Mouse (Mus musculus): ENCODE data around the gene Agpat4. TPM values are rescaled to one million over a fixed set of nuclear protein-coding genes. Genes with fewer than 3 reads are reported as not detected.
A peak's percentile ranks its signal among the peaks of the same experiment; 100 is the strongest.

The Agpat4 gene
- polyA plus RNA-seq, 1 experiment from 2014 or later: 16.1 TPM

DNA sequence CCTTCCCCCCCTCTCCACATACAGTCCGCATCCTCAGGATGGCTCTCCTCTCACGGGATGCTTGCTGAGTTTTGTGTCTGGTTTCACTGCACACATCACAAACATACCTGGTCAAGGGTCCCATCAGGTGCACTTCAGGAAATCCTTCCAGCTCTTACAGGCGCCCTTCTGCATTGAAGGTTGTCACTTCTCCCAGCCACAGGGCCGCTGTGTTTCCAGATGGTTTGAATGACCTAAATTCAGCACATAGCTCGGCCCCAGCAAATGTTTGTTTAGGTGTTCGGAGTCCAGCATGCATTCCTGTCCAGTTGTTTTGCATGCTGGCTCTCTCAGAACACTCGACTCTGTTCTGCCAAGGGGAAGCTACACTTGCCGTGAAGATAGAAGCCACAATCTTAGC lies 65.8 kb downstream of the Agpat4 start:
- Histone ChIP-seq H3K36me3 (ENCODE audit: control insufficient read depth, insufficient read depth, low read length) (no peaks in the 10 kb centered on the region), H3K27ac (ENCODE audit: low read depth, low read length) (no peak overlapping the region), H3K4me2 (ENCODE audit: low read length) (no peak overlapping the region), H3K9ac (ENCODE audit: low read length) (no peak overlapping the region), H3K4me1 (ENCODE audit: control insufficient read depth, insufficient read depth, low read length) (peaks cover 2% of the 10 kb centered on the region; the same call in 1 of the 2 replicates), H3K4me3 (ENCODE audit: low read depth, low read length) (no peak overlapping the region), H3K27me3 (replicated peaks; ENCODE audit: control insufficient read depth, insufficient read depth, low read length) (no peaks in the 10 kb centered on the region), H3K9me3 (replicated peaks; ENCODE audit: control insufficient read depth, low read length) (no peaks in the 10 kb centered on the region)
- ATAC-seq (no peak), DNase-seq (ENCODE audit: low spot score) (no peak)
- WGBS: 92% methylated on average over 8 of the region's 8 CpGs

DNA sequence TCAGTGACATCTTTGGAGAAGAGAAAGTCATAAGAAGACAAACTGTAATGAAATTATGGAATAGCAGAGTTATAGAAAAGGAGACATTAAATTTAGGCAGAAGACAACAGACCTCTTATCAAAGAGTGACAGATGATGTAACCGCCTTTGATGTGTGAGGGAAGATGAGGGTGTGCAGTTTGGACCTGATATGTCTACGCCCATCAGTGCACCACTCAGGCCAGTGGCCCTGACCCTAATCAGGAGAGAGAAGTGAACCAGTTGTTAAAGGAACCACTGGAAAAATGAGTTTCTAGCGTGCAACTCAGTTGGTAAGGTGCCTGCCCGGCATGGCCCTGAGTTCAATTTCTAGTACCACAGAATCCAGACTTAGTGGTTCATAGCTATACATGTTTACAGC lies 67.4 kb downstream of the Agpat4 start:
- H3K9ac ChIP-seq (ENCODE audit: low read length): no peak overlapping the region
- H3K27ac ChIP-seq (ENCODE audit: low read depth, low read length): no peak overlapping the region
- DNase-seq (ENCODE audit: low spot score) (no peak), ATAC-seq (no peak)
- H3K36me3 ChIP-seq (ENCODE audit: control insufficient read depth, insufficient read depth, low read length): no peaks in the 10 kb centered on the region
- no peak overlapping the region for H3K4me2 ChIP-seq (ENCODE audit: low read length)
- H3K4me3 ChIP-seq (ENCODE audit: low read depth, low read length): no peak overlapping the region
- no peaks in the 10 kb centered on the region for H3K27me3 ChIP-seq (replicated peaks; ENCODE audit: control insufficient read depth, insufficient read depth, low read length)
- 98% methylated on average over 4 of the region's 4 CpGs for WGBS
- H3K9me3 ChIP-seq (replicated peaks; ENCODE audit: control insufficient read depth, low read length): no peaks in the 10 kb centered on the region
- H3K4me1 ChIP-seq (ENCODE audit: control insufficient read depth, insufficient read depth, low read length): 0 out of 2 replicates have a peak, but pooled peaks cover 2% of the 10 kb centered on the region

DNA sequence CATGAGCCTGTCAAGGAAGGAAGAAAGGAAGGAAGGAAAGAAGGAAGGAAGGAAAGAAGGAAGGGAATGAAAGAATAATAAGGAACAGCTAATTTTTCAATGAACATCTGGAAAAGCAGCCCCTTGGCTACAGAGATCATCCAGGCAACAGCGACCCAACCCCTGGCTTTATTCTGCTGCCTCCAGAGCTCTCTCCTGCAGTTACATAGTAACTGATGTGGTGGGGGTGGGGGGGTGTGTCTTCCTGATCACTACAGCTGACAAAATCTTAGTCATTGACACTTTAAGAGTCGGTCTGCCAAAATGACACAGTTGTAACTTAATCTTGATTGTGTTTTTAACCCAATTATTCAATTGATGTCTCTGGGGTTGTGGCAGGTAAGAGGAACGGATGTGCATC lies 67.8 kb downstream of the Agpat4 start:
- H3K4me2 ChIP-seq (ENCODE audit: low read length): no peak overlapping the region
- ATAC-seq (no peak), DNase-seq (ENCODE audit: low spot score) (no peak)
- H3K9me3 ChIP-seq (replicated peaks; ENCODE audit: control insufficient read depth, low read length): no peaks in the 10 kb centered on the region
- 80% methylated on average over 3 of the region's 3 CpGs for WGBS
- H3K9ac ChIP-seq (ENCODE audit: low read length): no peak overlapping the region
- H3K27ac ChIP-seq (ENCODE audit: low read depth, low read length): no peak overlapping the region
- H3K36me3 ChIP-seq (ENCODE audit: control insufficient read depth, insufficient read depth, low read length): no peaks in the 10 kb centered on the region
- no peak overlapping the region for H3K4me3 ChIP-seq (ENCODE audit: low read depth, low read length)
- no peaks in the 10 kb centered on the region for H3K27me3 ChIP-seq (replicated peaks; ENCODE audit: control insufficient read depth, insufficient read depth, low read length)
- H3K4me1 ChIP-seq (ENCODE audit: control insufficient read depth, insufficient read depth, low read length): 0 out of 2 replicates have a peak, but pooled peaks cover 2% of the 10 kb centered on the region

GRCm38 (mm10) chr17:12187782-12188181 lies 69.3 kb downstream of the Agpat4 start:
- no peak overlapping the region for H3K4me3 ChIP-seq (ENCODE audit: low read depth, low read length)

DNA sequence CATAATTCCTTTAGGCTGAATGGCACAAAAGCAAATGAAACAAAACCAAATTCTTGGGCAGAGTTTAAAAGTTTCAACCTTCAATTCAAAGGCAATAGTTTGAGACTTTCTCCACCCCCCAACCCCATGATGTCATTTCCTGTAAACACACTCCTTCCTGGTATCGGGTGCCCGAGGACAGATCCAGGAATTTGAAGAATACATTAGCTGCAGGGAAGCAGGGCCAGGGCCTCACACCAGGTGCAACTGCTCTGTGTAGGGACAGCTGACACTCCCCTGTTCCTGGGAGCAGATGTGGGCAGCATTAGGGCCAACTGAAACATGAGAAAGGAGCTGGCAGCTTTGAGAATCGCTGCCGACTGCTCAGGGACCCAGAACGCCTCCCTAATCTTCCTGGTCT lies 76.6 kb downstream of the Agpat4 start:
- ATAC-seq: no peak
- 61% methylated on average over 5 of the region's 5 CpGs for WGBS
- Histone ChIP-seq H3K4me2 (ENCODE audit: low read length) (no peak overlapping the region), H3K9me3 (replicated peaks; ENCODE audit: control insufficient read depth, low read length) (no peaks in the 10 kb centered on the region), H3K4me3 (ENCODE audit: low read depth, low read length) (no peak overlapping the region), H3K27me3 (replicated peaks; ENCODE audit: control insufficient read depth, insufficient read depth, low read length) (no peaks in the 10 kb centered on the region), H3K4me1 (ENCODE audit: control insufficient read depth, insufficient read depth, low read length) (peaks cover 5% of the 10 kb centered on the region; the same call in 1 of the 2 replicates), H3K9ac (ENCODE audit: low read length) (no peak overlapping the region), H3K36me3 (ENCODE audit: control insufficient read depth, insufficient read depth, low read length) (no peaks in the 10 kb centered on the region), H3K27ac (ENCODE audit: low read depth, low read length) (no peak overlapping the region)
- DNase-seq (ENCODE audit: low spot score): no peak

More at GRCm38 (mm10) chr17:12187782-12188181, 69.3 kb downstream of the Agpat4 start:
- DNase-seq (ENCODE audit: low spot score) (peak; percentile 69), ATAC-seq (no peak)
- H3K36me3 ChIP-seq (ENCODE audit: control insufficient read depth, insufficient read depth, low read length): no peaks in the 10 kb centered on the region
- no peaks in the 10 kb centered on the region for H3K27me3 ChIP-seq (replicated peaks; ENCODE audit: control insufficient read depth, insufficient read depth, low read length)
- no peak overlapping the region for H3K9ac ChIP-seq (ENCODE audit: low read length)
- WGBS: 21% methylated on average over 1 of the region's 1 CpGs
- 0 out of 2 replicates have a peak, but pooled peaks cover 2% of the 10 kb centered on the region for H3K4me1 ChIP-seq (ENCODE audit: control insufficient read depth, insufficient read depth, low read length)
- no peaks in the 10 kb centered on the region for H3K9me3 ChIP-seq (replicated peaks; ENCODE audit: control insufficient read depth, low read length)
- no peak overlapping the region for H3K4me2 ChIP-seq (ENCODE audit: low read length)
- no peak overlapping the region for H3K27ac ChIP-seq (ENCODE audit: low read depth, low read length)

DNA sequence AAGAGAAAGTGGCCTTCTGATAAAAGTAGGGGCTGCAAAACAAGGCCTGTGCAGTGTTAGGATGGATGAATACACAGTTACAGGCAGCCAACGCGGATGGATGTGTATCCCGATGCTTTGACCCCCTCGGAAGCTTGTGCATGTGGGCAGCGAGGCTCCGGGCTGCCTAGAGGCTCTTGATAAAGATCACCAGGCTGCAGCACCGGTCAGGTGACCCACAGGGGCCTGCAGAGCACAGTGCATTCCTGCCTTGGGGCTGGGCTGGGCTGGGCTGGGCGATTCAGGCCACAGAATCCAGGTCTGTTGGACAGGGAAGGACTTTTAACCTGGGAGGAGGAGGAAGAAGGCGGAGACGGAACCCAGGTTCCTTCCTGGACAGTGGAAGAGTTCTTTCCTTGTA lies 77.1 kb downstream of the Agpat4 start:
- Histone ChIP-seq H3K9me3 (replicated peaks; ENCODE audit: control insufficient read depth, low read length) (no peaks in the 10 kb centered on the region), H3K4me1 (ENCODE audit: control insufficient read depth, insufficient read depth, low read length) (peaks cover 6% of the 10 kb centered on the region; the same call in 1 of the 2 replicates), H3K4me3 (ENCODE audit: low read depth, low read length) (no peak overlapping the region), H3K9ac (ENCODE audit: low read length) (no peak overlapping the region), H3K27ac (ENCODE audit: low read depth, low read length) (no peak overlapping the region), H3K27me3 (replicated peaks; ENCODE audit: control insufficient read depth, insufficient read depth, low read length) (no peaks in the 10 kb centered on the region), H3K4me2 (ENCODE audit: low read length) (no peak overlapping the region), H3K36me3 (ENCODE audit: control insufficient read depth, insufficient read depth, low read length) (no peaks in the 10 kb centered on the region)
- 77% methylated on average over 10 of the region's 10 CpGs for WGBS
- no peak for DNase-seq (ENCODE audit: low spot score)
- ATAC-seq: no peak

DNA sequence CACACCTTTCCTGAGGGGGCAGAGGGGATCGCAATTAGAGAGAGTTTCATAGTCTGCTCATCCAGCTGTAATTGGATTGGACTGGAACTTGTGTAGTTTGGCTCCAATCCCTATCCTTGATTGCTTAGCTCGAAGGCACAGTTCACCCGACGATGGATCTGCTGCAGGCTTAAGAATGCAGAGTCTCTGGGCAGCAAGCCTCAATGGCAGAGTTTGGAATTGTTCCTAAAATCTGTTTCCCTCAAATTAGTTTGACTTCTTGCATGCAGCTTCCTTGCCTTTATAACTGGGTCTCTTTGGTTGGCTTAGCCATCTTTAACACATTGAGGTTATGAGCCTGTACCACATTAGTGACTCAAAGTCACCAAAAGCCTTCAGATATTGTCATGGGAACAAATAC lies 81.4 kb downstream of the Agpat4 start:
- DNase-seq (ENCODE audit: low spot score) (peak; percentile 37), ATAC-seq (no peak)
- 58% methylated on average over 4 of the region's 4 CpGs for WGBS

DNA sequence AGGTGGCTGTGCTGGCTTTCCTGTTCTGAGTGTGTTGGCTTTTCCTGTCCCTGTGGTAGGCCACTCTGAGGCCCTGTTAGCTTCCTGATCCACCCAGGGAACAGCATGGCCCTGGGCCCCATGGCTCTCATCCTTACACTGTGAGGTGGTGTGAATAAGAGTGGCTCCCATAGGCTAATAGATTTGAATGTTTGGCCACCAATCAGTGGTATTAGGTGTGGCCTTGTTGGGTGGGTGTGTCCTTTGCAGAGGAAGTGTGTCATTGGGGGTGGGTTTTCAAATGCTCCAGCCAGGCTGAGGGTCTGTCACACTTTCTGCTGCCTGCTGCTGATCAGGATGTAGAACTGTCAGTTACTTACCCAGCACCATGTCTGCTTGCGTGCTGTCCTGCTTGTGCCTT lies 82.6 kb downstream of the Agpat4 start:
- Histone ChIP-seq H3K9ac (ENCODE audit: low read length) (no peak overlapping the region), H3K4me3 (ENCODE audit: low read depth, low read length) (no peak overlapping the region), H3K27me3 (replicated peaks; ENCODE audit: control insufficient read depth, insufficient read depth, low read length) (no peaks in the 10 kb centered on the region), H3K9me3 (replicated peaks; ENCODE audit: control insufficient read depth, low read length) (no peaks in the 10 kb centered on the region), H3K27ac (ENCODE audit: low read depth, low read length) (no peak overlapping the region), H3K36me3 (ENCODE audit: control insufficient read depth, insufficient read depth, low read length) (no peaks in the 10 kb centered on the region), H3K4me2 (ENCODE audit: low read length) (no peak overlapping the region), H3K4me1 (ENCODE audit: control insufficient read depth, insufficient read depth, low read length) (peaks cover 25% of the 10 kb centered on the region)
- DNase-seq (ENCODE audit: low spot score) (no peak), ATAC-seq (no peak)
- WGBS: 94% methylated on average over 1 of the region's 1 CpGs

More for the DNA sequence above, 81.4 kb downstream of the Agpat4 start:
- no peak overlapping the region for H3K9ac ChIP-seq (ENCODE audit: low read length)
- H3K36me3 ChIP-seq (ENCODE audit: control insufficient read depth, insufficient read depth, low read length): no peaks in the 10 kb centered on the region
- no peaks in the 10 kb centered on the region for H3K27me3 ChIP-seq (replicated peaks; ENCODE audit: control insufficient read depth, insufficient read depth, low read length)
- H3K4me2 ChIP-seq (ENCODE audit: low read length): no peak overlapping the region
- no peak overlapping the region for H3K27ac ChIP-seq (ENCODE audit: low read depth, low read length)
- no peak overlapping the region for H3K4me3 ChIP-seq (ENCODE audit: low read depth, low read length)
- no peaks in the 10 kb centered on the region for H3K9me3 ChIP-seq (replicated peaks; ENCODE audit: control insufficient read depth, low read length)
- H3K4me1 ChIP-seq (ENCODE audit: control insufficient read depth, insufficient read depth, low read length): peaks cover 22% of the 10 kb centered on the region

GRCm38 (mm10) chr17:12203414-12203897 lies 85.0 kb downstream of the Agpat4 start:
- Histone ChIP-seq H3K4me2 (ENCODE audit: low read length) (no peak overlapping the region), H3K9me3 (replicated peaks; ENCODE audit: control insufficient read depth, low read length) (no peaks in the 10 kb centered on the region), H3K4me1 (ENCODE audit: control insufficient read depth, insufficient read depth, low read length) (peaks cover 35% of the 10 kb centered on the region), H3K27ac (ENCODE audit: low read depth, low read length) (no peak overlapping the region), H3K27me3 (replicated peaks; ENCODE audit: control insufficient read depth, insufficient read depth, low read length) (no peaks in the 10 kb centered on the region), H3K36me3 (ENCODE audit: control insufficient read depth, insufficient read depth, low read length) (no peaks in the 10 kb centered on the region), H3K4me3 (ENCODE audit: low read depth, low read length) (no peak overlapping the region), H3K9ac (ENCODE audit: low read length) (no peak overlapping the region)
- peak; percentile 84 for ATAC-seq
- 35% methylated on average over 15 of the region's 15 CpGs for WGBS
- peak; percentile 92 for DNase-seq (ENCODE audit: low spot score)
